Mouse (Mus musculus): ENCODE results near the gene Mpl. TPM values are rescaled to one million over a fixed set of nuclear protein-coding genes. Genes with fewer than 3 reads are reported as not detected.

Mpl gene
- polyA plus RNA-seq, 1 experiment = 10.2 TPM

- no peaks in the 10 kb centered on the region for H3K27me3 ChIP-seq (ENCODE audit: control insufficient read depth, insufficient read depth, low read length)
- DNase-seq (ENCODE audit: low read depth in 1 of 2, low spot score in 2 of 2) = no peak
- TF ChIP-seq POLR2A (IDR thresholded peaks at IDR 0.05; ENCODE audit: low read depth, low read length) = no peak
- no peak for TF ChIP-seq CTCF (IDR thresholded peaks at IDR 0.05; ENCODE audit: extremely low read depth, insufficient read depth, insufficient read length, insufficient replicate concordance)
Observed at GRCm38 (mm10) chr4:118428531-118429214, 28.6 kb downstream of the Mpl start.

GRCm38 (mm10) chr4:118427768-118428451, 29.4 kb downstream of the Mpl start, which contains the start of gene Elovl1:
Elovl1 (plus strand) TSS chr4:118428093.
- Histone ChIP-seq H3K4me1 (ENCODE audit: control insufficient read depth, insufficient read depth, insufficient read length) (peaks cover 11% of the 10 kb centered on the region), H3K4me3 (ENCODE audit: extremely low read depth, insufficient read depth, insufficient read length) (peak within 1 kb of the TSS; percentile 75), H3K27ac (ENCODE audit: insufficient read depth, low read length) (peak within 1 kb of the TSS; percentile 81), H3K27me3 (ENCODE audit: control insufficient read depth, insufficient read depth, low read length) (no peaks in the 10 kb centered on the region), H3K36me3 (ENCODE audit: control insufficient read depth, insufficient read depth, low read length) (peaks cover 17% of the 10 kb centered on the region)
- under 1% methylated on average over 26 of the region's 31 CpGs for WGBS
- TF ChIP-seq POLR2A (IDR thresholded peaks at IDR 0.05; ENCODE audit: low read depth, low read length) = peak; percentile 53
- no peak for TF ChIP-seq CTCF (IDR thresholded peaks at IDR 0.05; ENCODE audit: extremely low read depth, insufficient read depth, insufficient read length, insufficient replicate concordance)
- DNase-seq (ENCODE audit: low read depth in 1 of 2, low spot score in 2 of 2) = peak; percentile 59 to 86

More at GRCm38 (mm10) chr4:118428531-118429214, 28.6 kb downstream of the Mpl start:
- WGBS = 36% methylated on average over 15 of the region's 15 CpGs
- peaks cover 16% of the 10 kb centered on the region for H3K36me3 ChIP-seq (ENCODE audit: control insufficient read depth, insufficient read depth, low read length)
- H3K4me3 ChIP-seq (ENCODE audit: extremely low read depth, insufficient read depth, insufficient read length) = peak overlapping the region; percentile 75
- H3K27ac ChIP-seq (ENCODE audit: insufficient read depth, low read length) = peak overlapping the region; percentile 81
- peaks cover 11% of the 10 kb centered on the region for H3K4me1 ChIP-seq (ENCODE audit: control insufficient read depth, insufficient read depth, insufficient read length)

GRCm38 (mm10) chr4:118427415-118427767, 29.9 kb downstream of the Mpl start:
- Histone ChIP-seq H3K27me3 (ENCODE audit: control insufficient read depth, insufficient read depth, low read length) (no peaks in the 10 kb centered on the region), H3K4me1 (ENCODE audit: control insufficient read depth, insufficient read depth, insufficient read length) (peaks cover 11% of the 10 kb centered on the region), H3K27ac (ENCODE audit: insufficient read depth, low read length) (peak overlapping the region; percentile 71), H3K4me3 (ENCODE audit: extremely low read depth, insufficient read depth, insufficient read length) (peak overlapping the region; percentile 57), H3K36me3 (ENCODE audit: control insufficient read depth, insufficient read depth, low read length) (peaks cover 14% of the 10 kb centered on the region)
- DNase-seq (ENCODE audit: low read depth in 1 of 2, low spot score in 2 of 2) = no peak
- WGBS = 10% methylated on average over 5 of the region's 5 CpGs
- TF ChIP-seq POLR2A (IDR thresholded peaks at IDR 0.05; ENCODE audit: low read depth, low read length) = no peak
- no peak for TF ChIP-seq CTCF (IDR thresholded peaks at IDR 0.05; ENCODE audit: extremely low read depth, insufficient read depth, insufficient read length, insufficient replicate concordance)

- TF ChIP-seq POLR2A (IDR thresholded peaks at IDR 0.05; ENCODE audit: low read depth, low read length) (no peak), CTCF (IDR thresholded peaks at IDR 0.05; ENCODE audit: extremely low read depth, insufficient read depth, insufficient read length, insufficient replicate concordance) (no peak)
- Histone ChIP-seq H3K4me3 (ENCODE audit: extremely low read depth, insufficient read depth, insufficient read length) (no peak overlapping the region), H3K36me3 (ENCODE audit: control insufficient read depth, insufficient read depth, low read length) (peaks cover 6% of the 10 kb centered on the region), H3K27me3 (ENCODE audit: control insufficient read depth, insufficient read depth, low read length) (no peaks in the 10 kb centered on the region), H3K4me1 (ENCODE audit: control insufficient read depth, insufficient read depth, insufficient read length) (peaks cover 11% of the 10 kb centered on the region), H3K27ac (ENCODE audit: insufficient read depth, low read length) (no peak overlapping the region)
- 95% methylated on average over 1 of the region's 1 CpGs for WGBS
- no peak for DNase-seq (ENCODE audit: low read depth in 1 of 2, low spot score in 2 of 2)
Observed at GRCm38 (mm10) chr4:118425374-118425773, 31.9 kb downstream of the Mpl start.

- Histone ChIP-seq H3K4me3 (ENCODE audit: extremely low read depth, insufficient read depth, insufficient read length) (no peak overlapping the region), H3K27me3 (ENCODE audit: control insufficient read depth, insufficient read depth, low read length) (no peaks in the 10 kb centered on the region), H3K36me3 (ENCODE audit: control insufficient read depth, insufficient read depth, low read length) (peaks cover 7% of the 10 kb centered on the region), H3K4me1 (ENCODE audit: control insufficient read depth, insufficient read depth, insufficient read length) (peaks cover 11% of the 10 kb centered on the region), H3K27ac (ENCODE audit: insufficient read depth, low read length) (no peak overlapping the region)
- no peak for DNase-seq (ENCODE audit: low read depth in 1 of 2, low spot score in 2 of 2)
- TF ChIP-seq CTCF (IDR thresholded peaks at IDR 0.05; ENCODE audit: extremely low read depth, insufficient read depth, insufficient read length, insufficient replicate concordance) = no peak
- TF ChIP-seq POLR2A (IDR thresholded peaks at IDR 0.05; ENCODE audit: low read depth, low read length) = no peak
- 84% methylated on average over 4 of the region's 4 CpGs for WGBS
Observed at GRCm38 (mm10) chr4:118424541-118425160, 32.7 kb downstream of the Mpl start.

- peaks cover 19% of the 10 kb centered on the region for H3K36me3 ChIP-seq (ENCODE audit: control insufficient read depth, insufficient read depth, low read length)
Observed at GRCm38 (mm10) chr4:118421384-118421783, 35.9 kb downstream of the Mpl start.

More at GRCm38 (mm10) chr4:118421384-118421783, 35.9 kb downstream of the Mpl start:
- no peak overlapping the region for H3K27ac ChIP-seq (ENCODE audit: insufficient read depth, low read length)
- DNase-seq (ENCODE audit: low read depth in 1 of 2, low spot score in 2 of 2) = no peak
- H3K27me3 ChIP-seq (ENCODE audit: control insufficient read depth, insufficient read depth, low read length) = no peaks in the 10 kb centered on the region
- WGBS = 100% methylated on average over 3 of the region's 3 CpGs
- TF ChIP-seq POLR2A (IDR thresholded peaks at IDR 0.05; ENCODE audit: low read depth, low read length) (no peak), CTCF (IDR thresholded peaks at IDR 0.05; ENCODE audit: extremely low read depth, insufficient read depth, insufficient read length, insufficient replicate concordance) (no peak)
- H3K4me3 ChIP-seq (ENCODE audit: extremely low read depth, insufficient read depth, insufficient read length) = no peak overlapping the region
- no peaks in the 10 kb centered on the region for H3K4me1 ChIP-seq (ENCODE audit: control insufficient read depth, insufficient read depth, insufficient read length)

Measured in spleen, adult 2 months (tissue).